Mouse (Mus musculus) megakaryocyte-erythroid progenitor cell, adult 5-6 weeks (primary cell): Measurements from ENCODE around the gene Cd84. TPM values are rescaled to one million over a fixed set of nuclear protein-coding genes. Genes with fewer than 3 reads are reported as not detected.
A peak's percentile ranks its signal among the peaks of the same experiment; 100 is the strongest.
"Not testable (repeated sequence)": the region's sequence is repeated elsewhere in the genome, so short reads cannot be mapped to it uniquely, and the experiment has no call there.

Source experiments
- ATAC-seq: replicated peaks from 2 replicates; pipeline ENCODE4 v1.8.0; 2016; ENCODE audit warnings: mild to moderate bottlenecking, inconsistent platforms; ENCODE audit not compliant: severe bottlenecking, poor library complexity, low FRiP score, low TSS enrichment
- total RNA-seq, 2 experiments: library from RNA; stranded (forward) in 1 of 2; stranded (reverse) in 1 of 2; fragments of 200-1000, 215-1000 nt in 1 of 2; fragments of >200 nt in 1 of 2; fragmentation: Nextera tagmentation in 1 of 2; gene quantifications; 2 replicates each; pipeline ENCODE4 v1.2.3; 2014 to 2017

The Cd84 gene
- total RNA-seq (2014; fragmentation: Nextera tagmentation) (17.2 and 17.3 TPM in 2 replicates), total RNA-seq (2017) (20.1 and 61.3 TPM in 2 replicates)

- no peak for ATAC-seq
Measured at GRCm38 (mm10) chr1:171839488-171839887, at the start of gene Cd84. Gene Cd84, plus strand, starts transcription at chr1:171839697.

- ATAC-seq, result no peak
Measured at GRCm38 (mm10) chr1:171791491-171791890, 48.0 kb upstream of the Cd84 start.

- ATAC-seq, result 0 out of 2 replicates have a peak, but pooled peaks have one; percentile 28
Measured at GRCm38 (mm10) chr1:171796185-171796584, 43.3 kb upstream of the Cd84 start.

GRCm38 (mm10) chr1:171797840-171798239, 41.7 kb upstream of the Cd84 start:
- peak; percentile 26; the same call in 1 of the 2 replicates for ATAC-seq

GRCm38 (mm10) chr1:171799648-171800047, 39.8 kb upstream of the Cd84 start:
- ATAC-seq, result peak; percentile 84

- ATAC-seq, result not testable (repeated sequence)
Measured at GRCm38 (mm10) chr1:171811048-171811447, 28.4 kb upstream of the Cd84 start.

GRCm38 (mm10) chr1:171815545-171816439, 23.7 kb upstream of the Cd84 start:
- peak; percentile 99 for ATAC-seq

GRCm38 (mm10) chr1:171816991-171817390, 22.5 kb upstream of the Cd84 start:
- ATAC-seq, result no peak

- no peak for ATAC-seq
Measured at GRCm38 (mm10) chr1:171821331-171821730, 18.2 kb upstream of the Cd84 start.

GRCm38 (mm10) chr1:171825462-171825861, 14.0 kb upstream of the Cd84 start:
- no peak for ATAC-seq

- ATAC-seq, result peak; percentile 91
Measured at GRCm38 (mm10) chr1:171826164-171826563, 13.3 kb upstream of the Cd84 start.

- no peak for ATAC-seq
Measured at GRCm38 (mm10) chr1:171827674-171828073, 11.8 kb upstream of the Cd84 start.

- ATAC-seq, result peak; percentile 68
Measured at GRCm38 (mm10) chr1:171840450-171841023, 1.0 kb downstream of the Cd84 start.

- peak; percentile 66 for ATAC-seq
Measured at GRCm38 (mm10) chr1:171845035-171845754, 5.7 kb downstream of the Cd84 start.

- peak; percentile 42; the same call in 1 of the 2 replicates for ATAC-seq
Measured at GRCm38 (mm10) chr1:171848201-171848600, 8.7 kb downstream of the Cd84 start.

- ATAC-seq, result no peak
Measured at GRCm38 (mm10) chr1:171848757-171849156, 9.3 kb downstream of the Cd84 start.

GRCm38 (mm10) chr1:171849454-171849853, 10.0 kb downstream of the Cd84 start:
- ATAC-seq, result no peak; the same call in 1 of the 2 replicates

GRCm38 (mm10) chr1:171865467-171865866, 26.0 kb downstream of the Cd84 start:
- no peak for ATAC-seq

- no peak for ATAC-seq
Measured at GRCm38 (mm10) chr1:171886989-171887388, 47.5 kb downstream of the Cd84 start.

- ATAC-seq, result not testable (repeated sequence)
Measured at GRCm38 (mm10) chr1:171895364-171895763, 55.9 kb downstream of the Cd84 start, which contains the start of gene Gm10521. Gene Gm10521, plus strand, starts transcription at chr1:171895664.
